Mouse (Mus musculus): Measurements from ENCODE around the gene Ptgis. TPM values are rescaled to one million over a fixed set of nuclear protein-coding genes. Genes with fewer than 3 reads are reported as not detected.

Gene Ptgis
- polyA plus RNA-seq, 1 experiment from 2014 or later, result 3.7 TPM

- H3K4me2 ChIP-seq (ENCODE audit: low read length), result no peak overlapping the region
- H3K9ac ChIP-seq (ENCODE audit: low read length), result no peak overlapping the region
- H3K36me3 ChIP-seq (ENCODE audit: control insufficient read depth, insufficient read depth, low read length), result no peaks in the 10 kb centered on the region
- WGBS, result 74% methylated on average over 4 of the region's 5 CpGs
- no peak for ATAC-seq
- H3K9me3 ChIP-seq (replicated peaks; ENCODE audit: control insufficient read depth, low read length), result no peaks in the 10 kb centered on the region
- no peak for DNase-seq (ENCODE audit: low spot score)
- H3K4me3 ChIP-seq (ENCODE audit: low read depth, low read length), result no peak overlapping the region
- H3K27ac ChIP-seq (ENCODE audit: low read depth, low read length), result no peak overlapping the region
- no peaks in the 10 kb centered on the region for H3K27me3 ChIP-seq (replicated peaks; ENCODE audit: control insufficient read depth, insufficient read depth, low read length)
- H3K4me1 ChIP-seq (ENCODE audit: control insufficient read depth, insufficient read depth, low read length), result no peaks in the 10 kb centered on the region
Observed at GRCm38 (mm10) chr2:167265806-167266205, 25.4 kb upstream of the Ptgis start.

- ATAC-seq (no peak), DNase-seq (ENCODE audit: low spot score) (no peak)
- Histone ChIP-seq H3K36me3 (ENCODE audit: control insufficient read depth, insufficient read depth, low read length) (no peaks in the 10 kb centered on the region), H3K27ac (ENCODE audit: low read depth, low read length) (no peak overlapping the region), H3K4me2 (ENCODE audit: low read length) (no peak overlapping the region), H3K9ac (ENCODE audit: low read length) (no peak overlapping the region), H3K9me3 (replicated peaks; ENCODE audit: control insufficient read depth, low read length) (no peaks in the 10 kb centered on the region), H3K4me3 (ENCODE audit: low read depth, low read length) (no peak overlapping the region), H3K27me3 (replicated peaks; ENCODE audit: control insufficient read depth, insufficient read depth, low read length) (no peaks in the 10 kb centered on the region), H3K4me1 (ENCODE audit: control insufficient read depth, insufficient read depth, low read length) (no peaks in the 10 kb centered on the region)
- 92% methylated on average over 2 of the region's 2 CpGs for WGBS
Observed at GRCm38 (mm10) chr2:167265021-167265420, 24.6 kb upstream of the Ptgis start.

- Histone ChIP-seq H3K27ac (ENCODE audit: low read depth, low read length) (no peak overlapping the region), H3K9ac (ENCODE audit: low read length) (no peak overlapping the region), H3K9me3 (replicated peaks; ENCODE audit: control insufficient read depth, low read length) (no peaks in the 10 kb centered on the region), H3K27me3 (replicated peaks; ENCODE audit: control insufficient read depth, insufficient read depth, low read length) (no peaks in the 10 kb centered on the region), H3K4me2 (ENCODE audit: low read length) (no peak overlapping the region), H3K36me3 (ENCODE audit: control insufficient read depth, insufficient read depth, low read length) (no peaks in the 10 kb centered on the region), H3K4me3 (ENCODE audit: low read depth, low read length) (no peak overlapping the region), H3K4me1 (ENCODE audit: control insufficient read depth, insufficient read depth, low read length) (no peaks in the 10 kb centered on the region)
- no peak for ATAC-seq
- WGBS, result 89% methylated on average over 11 of the region's 11 CpGs
- DNase-seq (ENCODE audit: low spot score), result no peak
Observed at GRCm38 (mm10) chr2:167263931-167264330, 23.5 kb upstream of the Ptgis start.

GRCm38 (mm10) chr2:167263040-167263810 is 22.8 kb upstream of the Ptgis start:
- 91% methylated on average over 8 of the region's 8 CpGs for WGBS
- no peaks in the 10 kb centered on the region for H3K36me3 ChIP-seq (ENCODE audit: control insufficient read depth, insufficient read depth, low read length)
- H3K27ac ChIP-seq (ENCODE audit: low read depth, low read length), result no peak overlapping the region
- H3K27me3 ChIP-seq (replicated peaks; ENCODE audit: control insufficient read depth, insufficient read depth, low read length), result no peaks in the 10 kb centered on the region
- no peak overlapping the region for H3K4me2 ChIP-seq (ENCODE audit: low read length)
- no peaks in the 10 kb centered on the region for H3K4me1 ChIP-seq (ENCODE audit: control insufficient read depth, insufficient read depth, low read length)
- H3K4me3 ChIP-seq (ENCODE audit: low read depth, low read length), result no peak overlapping the region
- no peak for ATAC-seq
- H3K9ac ChIP-seq (ENCODE audit: low read length), result no peak overlapping the region
- DNase-seq (ENCODE audit: low spot score), result no peak
- no peaks in the 10 kb centered on the region for H3K9me3 ChIP-seq (replicated peaks; ENCODE audit: control insufficient read depth, low read length)

- WGBS, result 95% methylated on average over 10 of the region's 10 CpGs
- ATAC-seq (no peak), DNase-seq (ENCODE audit: low spot score) (no peak)
- H3K27me3 ChIP-seq (replicated peaks; ENCODE audit: control insufficient read depth, insufficient read depth, low read length), result no peaks in the 10 kb centered on the region
- H3K4me3 ChIP-seq (ENCODE audit: low read depth, low read length), result no peak overlapping the region
- H3K9ac ChIP-seq (ENCODE audit: low read length), result no peak overlapping the region
- H3K36me3 ChIP-seq (ENCODE audit: control insufficient read depth, insufficient read depth, low read length), result no peaks in the 10 kb centered on the region
- H3K9me3 ChIP-seq (replicated peaks; ENCODE audit: control insufficient read depth, low read length), result no peaks in the 10 kb centered on the region
- H3K4me1 ChIP-seq (ENCODE audit: control insufficient read depth, insufficient read depth, low read length), result no peaks in the 10 kb centered on the region
- no peak overlapping the region for H3K27ac ChIP-seq (ENCODE audit: low read depth, low read length)
- no peak overlapping the region for H3K4me2 ChIP-seq (ENCODE audit: low read length)
Observed at GRCm38 (mm10) chr2:167262433-167262832, 22.0 kb upstream of the Ptgis start.

GRCm38 (mm10) chr2:167261106-167261505 is 20.7 kb upstream of the Ptgis start:
- no peaks in the 10 kb centered on the region for H3K36me3 ChIP-seq (ENCODE audit: control insufficient read depth, insufficient read depth, low read length)
- H3K4me3 ChIP-seq (ENCODE audit: low read depth, low read length), result no peak overlapping the region
- no peak for DNase-seq (ENCODE audit: low spot score)
- no peak overlapping the region for H3K9ac ChIP-seq (ENCODE audit: low read length)
- H3K9me3 ChIP-seq (replicated peaks; ENCODE audit: control insufficient read depth, low read length), result no peaks in the 10 kb centered on the region
- whole genome bisulfite sequencing, result 78% methylated on average over 4 of the region's 4 CpGs
- H3K4me1 ChIP-seq (ENCODE audit: control insufficient read depth, insufficient read depth, low read length), result no peaks in the 10 kb centered on the region
- no peaks in the 10 kb centered on the region for H3K27me3 ChIP-seq (replicated peaks; ENCODE audit: control insufficient read depth, insufficient read depth, low read length)
- no peak overlapping the region for H3K27ac ChIP-seq (ENCODE audit: low read depth, low read length)
- ATAC-seq, result no peak
- H3K4me2 ChIP-seq (ENCODE audit: low read length), result no peak overlapping the region

DNA sequence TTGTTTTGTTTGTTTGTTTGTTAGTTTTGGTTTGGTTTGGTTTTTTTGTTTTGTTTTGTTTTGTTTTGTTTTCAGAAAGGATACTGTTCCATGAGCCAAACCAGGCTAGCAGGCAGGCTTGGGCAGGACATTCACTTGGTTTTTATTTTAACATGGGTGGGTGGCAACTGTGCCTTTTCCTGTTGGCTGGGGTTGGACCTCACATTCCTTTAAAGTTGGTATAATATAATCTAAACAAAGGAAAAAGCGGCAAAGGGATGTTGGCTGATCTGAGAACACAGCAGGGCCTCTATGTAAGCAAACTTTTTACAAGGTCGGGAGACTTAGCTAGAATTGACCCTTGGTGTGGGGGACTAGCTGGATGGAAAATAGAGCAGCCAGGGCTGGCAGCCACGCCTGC is 17.4 kb upstream of the Ptgis start:
- no peaks in the 10 kb centered on the region for H3K27me3 ChIP-seq (replicated peaks; ENCODE audit: control insufficient read depth, insufficient read depth, low read length)
- no peak overlapping the region for H3K9ac ChIP-seq (ENCODE audit: low read length)
- ATAC-seq (no peak), DNase-seq (ENCODE audit: low spot score) (no peak)
- H3K36me3 ChIP-seq (ENCODE audit: control insufficient read depth, insufficient read depth, low read length), result no peaks in the 10 kb centered on the region
- H3K4me1 ChIP-seq (ENCODE audit: control insufficient read depth, insufficient read depth, low read length), result no peaks in the 10 kb centered on the region
- H3K4me2 ChIP-seq (ENCODE audit: low read length), result no peak overlapping the region
- no peak overlapping the region for H3K27ac ChIP-seq (ENCODE audit: low read depth, low read length)
- WGBS, result 63% methylated on average over 3 of the region's 3 CpGs
- no peak overlapping the region for H3K4me3 ChIP-seq (ENCODE audit: low read depth, low read length)
- H3K9me3 ChIP-seq (replicated peaks; ENCODE audit: control insufficient read depth, low read length), result no peaks in the 10 kb centered on the region

- no peak overlapping the region for H3K27ac ChIP-seq (ENCODE audit: low read depth, low read length)
- no peak for ATAC-seq
- no peaks in the 10 kb centered on the region for H3K9me3 ChIP-seq (replicated peaks; ENCODE audit: control insufficient read depth, low read length)
- no peak overlapping the region for H3K4me3 ChIP-seq (ENCODE audit: low read depth, low read length)
- DNase-seq (ENCODE audit: low spot score), result no peak
- H3K27me3 ChIP-seq (replicated peaks; ENCODE audit: control insufficient read depth, insufficient read depth, low read length), result no peaks in the 10 kb centered on the region
- H3K36me3 ChIP-seq (ENCODE audit: control insufficient read depth, insufficient read depth, low read length), result no peaks in the 10 kb centered on the region
- no peaks in the 10 kb centered on the region for H3K4me1 ChIP-seq (ENCODE audit: control insufficient read depth, insufficient read depth, low read length)
- H3K4me2 ChIP-seq (ENCODE audit: low read length), result no peak overlapping the region
- no peak overlapping the region for H3K9ac ChIP-seq (ENCODE audit: low read length)
- WGBS, result 84% methylated on average over 6 of the region's 6 CpGs
Observed at GRCm38 (mm10) chr2:167254808-167255207, 14.4 kb upstream of the Ptgis start.

DNA sequence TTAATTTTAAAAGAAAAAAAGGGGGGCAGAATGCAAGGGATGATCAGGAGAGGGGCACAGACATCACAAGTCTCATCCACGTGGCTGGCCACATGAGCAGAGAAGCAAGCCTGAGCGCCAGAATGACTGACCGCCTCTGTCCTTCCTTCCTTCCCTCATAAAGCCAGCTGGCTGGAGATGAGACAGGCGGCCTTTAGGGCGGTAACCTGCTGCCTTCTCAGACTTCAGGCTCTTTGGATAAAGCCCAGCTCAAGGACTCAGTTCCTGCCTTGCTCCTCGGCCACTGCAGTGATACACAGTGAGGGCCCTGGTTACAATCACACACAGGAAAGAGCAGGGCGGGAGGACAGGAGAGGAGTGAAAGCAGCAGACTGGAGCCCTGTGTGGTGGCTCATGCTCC is 13.8 kb upstream of the Ptgis start:
- H3K4me1 ChIP-seq (ENCODE audit: control insufficient read depth, insufficient read depth, low read length), result no peaks in the 10 kb centered on the region
- no peaks in the 10 kb centered on the region for H3K27me3 ChIP-seq (replicated peaks; ENCODE audit: control insufficient read depth, insufficient read depth, low read length)
- ATAC-seq (no peak), DNase-seq (ENCODE audit: low spot score) (no peak)
- no peak overlapping the region for H3K4me2 ChIP-seq (ENCODE audit: low read length)
- no peak overlapping the region for H3K4me3 ChIP-seq (ENCODE audit: low read depth, low read length)
- H3K36me3 ChIP-seq (ENCODE audit: control insufficient read depth, insufficient read depth, low read length), result no peaks in the 10 kb centered on the region
- H3K9ac ChIP-seq (ENCODE audit: low read length), result no peak overlapping the region
- 67% methylated on average over 7 of the region's 7 CpGs for WGBS
- H3K9me3 ChIP-seq (replicated peaks; ENCODE audit: control insufficient read depth, low read length), result no peaks in the 10 kb centered on the region
- no peak overlapping the region for H3K27ac ChIP-seq (ENCODE audit: low read depth, low read length)
